ENCODE assay signal across 10 mouse cellular contexts in genomic region chr19:21603836-21604235, GRCm38 (mm10). TPM values are rescaled to one million over a fixed set of nuclear protein-coding genes. Genes with fewer than 3 reads are reported as not detected.
A peak's percentile ranks its signal among the peaks of the same experiment; 100 is the strongest.
DNase-seq lines count a peak whose midpoint lies in the region; ATAC-seq lines count a peak whose summit lies in the region.
"Had no signal": no experiment of that assay in that cellular context is flagged by ENCODE, and none has a peak within 500 bp of the region (broad histone marks: within the 10 kb centered on the region; RNA-seq: fewer than 3 reads in every experiment).

No protein-coding gene starts in this region.

- H3K9ac ChIP-seq in heart, embryonic 14.5 days (ENCODE audit: low read length): no peak overlapping the region

- H3K9me3 ChIP-seq in heart, embryonic 14.5 days (ENCODE audit: control insufficient read depth, low read length): no peaks in the 10 kb centered on the region

- no peaks in the 10 kb centered on the region for H3K27me3 ChIP-seq in heart, embryonic 14.5 days (ENCODE audit: control insufficient read depth, insufficient read depth, low read length)

- no peaks in the 10 kb centered on the region for H3K36me3 ChIP-seq in heart, embryonic 14.5 days (ENCODE audit: control insufficient read depth, insufficient read depth, low read length)

- no peak overlapping the region for H3K4me3 ChIP-seq in heart, embryonic 14.5 days (ENCODE audit: control insufficient read depth in 1 of 2, insufficient read depth in 1 of 2, low read depth in 1 of 2, low read length in 2 of 2)
- H3K4me3 ChIP-seq: layer of hippocampus, adult 2 months had no signal

- intact Hi-C loops in heart, postnatal 36 days (cut with DNase I): no loop called here

- no peak for ATAC-seq in heart, embryonic 14.5 days (ENCODE audit: insufficient number of reproducible peaks, insufficient read depth, low FRiP score, low read depth)

- 0 out of 4 replicates have a peak overlapping the region, but pooled peaks have one; percentile 8 to 35 for H3K27ac ChIP-seq in heart, embryonic 14.5 days (replicated peaks in 1 of 2; ENCODE audit: control insufficient read depth in 1 of 2, insufficient read depth in 1 of 2, low read depth in 2 of 2, low read length in 2 of 2)
- H3K27ac ChIP-seq: layer of hippocampus, adult 2 months had no signal

- 33% methylated on average over 3 of the region's 3 CpGs for WGBS in heart, embryonic 14.5 days

- peak; percentile 92 for DNase-seq in heart, adult 11 months
- no peak for DNase-seq in heart, postnatal 36 days
- DNase-seq in CD4-positive helper T cell, adult 2 months (ENCODE audit: low read depth, low spot score): peak; percentile 18
- peak; percentile 37 for DNase-seq in lung, postnatal 25 days (ENCODE audit: low spot score)
- DNase-seq in thymus, postnatal 4 days: no peak
- DNase-seq in embryo, embryonic 9.5 days (ENCODE audit: extremely low spot score): no peak
- DNase-seq in urinary bladder, adult 18-20 months (ENCODE audit: low spot score in 2 of 2): no peak
- DNase-seq: adrenal gland, postnatal 25 days had no signal

- H3K4me2 ChIP-seq in heart, embryonic 14.5 days (ENCODE audit: low read length): no peak overlapping the region

- peaks cover 2 to 6% of the 10 kb centered on the region in 2 experiments; a peak in 1 of 4 replicates for H3K4me1 ChIP-seq in heart, embryonic 14.5 days (ENCODE audit: control insufficient read depth in 2 of 2, insufficient read depth in 2 of 2, low read length in 2 of 2)

RNA-seq across cellular contexts. Expression of gene 1110059E24Rik, which starts 48.9 kb away (rescaled TPM):
- total RNA-seq in heart, postnatal 36 days (2021): 10 to 100 TPM; 12.0 to 15.7 TPM
- polyA plus RNA-seq in heart, embryonic 14.5 days (2014; fragmentation: Nextera tagmentation; extraction: Ambion mirVana): 38.5 and 45.4 TPM in 2 replicates

RNA-seq across cellular contexts. Expression of gene Abhd17b, which starts 49.1 kb away (rescaled TPM):
- total RNA-seq in heart, postnatal 36 days (2021): 10 to 100 TPM; 13.6 to 14.3 TPM
- 25.9 and 27.0 TPM in 2 replicates for polyA plus RNA-seq in heart, embryonic 14.5 days (2014; fragmentation: Nextera tagmentation; extraction: Ambion mirVana)

Comparison
In these comparisons a context has a peak if more than half of its experiments do, and no peak if none do; other contexts are left out.
1. DNase-seq: peak in heart, adult 11 months (single experiment), CD4-positive helper T cell, adult 2 months (single experiment) and lung, postnatal 25 days (single experiment); none in heart, postnatal 36 days (0 of 2), thymus, postnatal 4 days (single experiment), embryo, embryonic 9.5 days (single experiment) and urinary bladder, adult 18-20 months (0 of 2).